ENCODE assay signal across 8 mouse cellular contexts in genomic region chr10:81411471-81412400, GRCm38 (mm10). TPM values are rescaled to one million over a fixed set of nuclear protein-coding genes. Genes with fewer than 3 reads are reported as not detected.
DNase-seq lines count a peak whose midpoint lies in the region; ATAC-seq and TF ChIP-seq lines count a peak whose summit lies in the region.

No protein-coding gene starts in this region.

- H3K4me3 ChIP-seq in embryonic facial prominence, embryonic 10.5 days = peak overlapping the region; percentile 6; the same call in 1 of the 2 replicates
- H3K4me3 ChIP-seq in heart, embryonic 11.5 days (ENCODE audit: low read depth, low read length) = no peak overlapping the region
- H3K4me3 ChIP-seq in kidney, embryonic 14.5 days (ENCODE audit: low read length) = no peak overlapping the region
- no peak overlapping the region for H3K4me3 ChIP-seq in liver, postnatal 0 days (ENCODE audit: low read depth, low read length)

- peaks cover 95% of the 10 kb centered on the region for H3K4me1 ChIP-seq in embryonic facial prominence, embryonic 10.5 days
- H3K4me1 ChIP-seq in heart, embryonic 11.5 days (ENCODE audit: control insufficient read depth, insufficient read depth, low read length) = peaks cover 99% of the 10 kb centered on the region
- peaks cover 96% of the 10 kb centered on the region for H3K4me1 ChIP-seq in kidney, embryonic 14.5 days (ENCODE audit: control insufficient read depth, insufficient read depth, low read length)
- peaks cover 83% of the 10 kb centered on the region for H3K4me1 ChIP-seq in liver, postnatal 0 days (ENCODE audit: insufficient read depth)

- H3K27me3 ChIP-seq in embryonic facial prominence, embryonic 10.5 days (replicated peaks; ENCODE audit: low read depth, poor library complexity, severe bottlenecking) = peaks cover 22% of the 10 kb centered on the region
- no peaks in the 10 kb centered on the region; the same call in 1 of the 2 replicates for H3K27me3 ChIP-seq in heart, embryonic 11.5 days (ENCODE audit: control insufficient read depth, insufficient read depth, low read length)
- H3K27me3 ChIP-seq in kidney, embryonic 14.5 days (ENCODE audit: control insufficient read depth, insufficient read depth, low read length) = no peaks in the 10 kb centered on the region
- peaks cover 4% of the 10 kb centered on the region; the same call in 1 of the 2 replicates for H3K27me3 ChIP-seq in liver, postnatal 0 days (ENCODE audit: insufficient read depth, low read length)

- DNase-seq in left cerebral cortex, adult 18-20 months (ENCODE audit: low spot score in 2 of 2) = peak; percentile 67 to 74
- no peak for DNase-seq in left cerebral cortex, adult 11 months (ENCODE audit: low spot score)
- DNase-seq in embryonic facial prominence, embryonic 10.5 days (ENCODE audit: low spot score) = peak; percentile 23
- DNase-seq in liver, postnatal 0 days = no peak
- peak; percentile 67 for DNase-seq in retina, postnatal 1 day
- no peak for DNase-seq in thymus, postnatal 0 days (ENCODE audit: low spot score)

- H3K4me2 ChIP-seq in heart, embryonic 11.5 days = peak overlapping the region; percentile 37; the same call in 1 of the 2 replicates
- H3K4me2 ChIP-seq in kidney, embryonic 14.5 days (replicated peaks; ENCODE audit: low read depth, low read length) = no peak overlapping the region
- H3K4me2 ChIP-seq in liver, postnatal 0 days (ENCODE audit: low read depth, low read length) = no peak overlapping the region

- H3K9me3 ChIP-seq in embryonic facial prominence, embryonic 10.5 days = no peaks in the 10 kb centered on the region
- no peaks in the 10 kb centered on the region for H3K9me3 ChIP-seq in heart, embryonic 11.5 days (replicated peaks; ENCODE audit: control insufficient read depth, low read length)
- H3K9me3 ChIP-seq in kidney, embryonic 14.5 days (ENCODE audit: control insufficient read depth, low read length) = no peaks in the 10 kb centered on the region
- no peaks in the 10 kb centered on the region for H3K9me3 ChIP-seq in liver, postnatal 0 days (ENCODE audit: low read length)

- WGBS in embryonic facial prominence, embryonic 10.5 days = 80% methylated on average over 18 of the region's 18 CpGs
- WGBS in heart, embryonic 11.5 days (ENCODE audit: insufficient replicate concordance) = 60% methylated on average over 18 of the region's 18 CpGs
- 63% methylated on average over 18 of the region's 18 CpGs for WGBS in kidney, embryonic 14.5 days
- 66% methylated on average over 18 of the region's 18 CpGs for WGBS in liver, postnatal 0 days (ENCODE audit: insufficient replicate concordance)

- TF ChIP-seq EP300 in liver, postnatal 0 days (IDR thresholded peaks at IDR 0.05; ENCODE audit: low read depth) = no peak

- 0 out of 2 replicates have a peak, but pooled peaks cover 6% of the 10 kb centered on the region for H3K36me3 ChIP-seq in embryonic facial prominence, embryonic 10.5 days (replicated peaks)
- H3K36me3 ChIP-seq in heart, embryonic 11.5 days (ENCODE audit: control insufficient read depth, insufficient read depth, low read length) = no peaks in the 10 kb centered on the region
- peaks cover 10% of the 10 kb centered on the region; the same call in 1 of the 2 replicates for H3K36me3 ChIP-seq in kidney, embryonic 14.5 days (ENCODE audit: control insufficient read depth, insufficient read depth, low read length)
- H3K36me3 ChIP-seq in liver, postnatal 0 days (replicated peaks; ENCODE audit: insufficient read depth, low read length) = peaks cover 4% of the 10 kb centered on the region; the same call in 1 of the 2 replicates

- no peak for ATAC-seq in heart, embryonic 11.5 days (replicated peaks; ENCODE audit: insufficient number of reproducible peaks, low FRiP score, low TSS enrichment)
- ATAC-seq in kidney, embryonic 14.5 days (ENCODE audit: low FRiP score, low TSS enrichment) = no peak
- no peak for ATAC-seq in liver, postnatal 0 days

- H3K27ac ChIP-seq in embryonic facial prominence, embryonic 10.5 days (replicated peaks) = peak overlapping the region; percentile 90
- peak overlapping the region; percentile 82 for H3K27ac ChIP-seq in heart, embryonic 11.5 days (ENCODE audit: low read depth, low read length)
- peak overlapping the region; percentile 65 for H3K27ac ChIP-seq in kidney, embryonic 14.5 days (ENCODE audit: low read depth, low read length)
- peak overlapping the region; percentile 70 for H3K27ac ChIP-seq in liver, postnatal 0 days (ENCODE audit: low read depth)

- no peak overlapping the region; the same call in 1 of the 2 replicates for H3K9ac ChIP-seq in heart, embryonic 11.5 days (ENCODE audit: low read depth, low read length)
- no peak overlapping the region for H3K9ac ChIP-seq in kidney, embryonic 14.5 days (ENCODE audit: low read depth, low read length)
- H3K9ac ChIP-seq in liver, postnatal 0 days (replicated peaks) = no peak overlapping the region

- TF ChIP-seq CTCF in liver, postnatal 0 days (IDR thresholded peaks at IDR 0.05; ENCODE audit: low read depth) = no peak

RNA-seq across cellular contexts. Expression of gene Smim24, which starts 18.9 kb away (rescaled TPM):
- total RNA-seq in left cerebral cortex, adult 18-20 months (2021) = 1 to 10 TPM; 1.1 to 1.2 TPM
- polyA plus RNA-seq in embryonic facial prominence, embryonic 10.5 days (2016; fragmentation: Nextera tagmentation; extraction: Ambion mirVana) = 2.0 and 2.8 TPM in 2 replicates
- polyA plus RNA-seq in heart, embryonic 11.5 days (2014; fragmentation: Nextera tagmentation; extraction: Ambion mirVana) = 4.2 and 5.8 TPM in 2 replicates
- polyA plus RNA-seq in kidney, embryonic 14.5 days (2014; fragmentation: Nextera tagmentation; extraction: Ambion mirVana) = 14.9 and 16.4 TPM in 2 replicates
- 1.7 and 2.0 TPM in 2 replicates for polyA plus RNA-seq in liver, postnatal 0 days (2015; fragmentation: Nextera tagmentation; extraction: Ambion mirVana)
- 12.5 and 14.0 TPM in 2 replicates for polyA plus RNA-seq in thymus, postnatal 0 days (2015; fragmentation: Nextera tagmentation; extraction: Ambion mirVana)

RNA-seq across cellular contexts. Expression of gene Gm48552, which starts 22.9 kb away (rescaled TPM):
- 1 to 10 TPM; 2.7 to 2.8 TPM for total RNA-seq in left cerebral cortex, adult 18-20 months (2021)
- 1.8 and 3.1 TPM in 2 replicates for polyA plus RNA-seq in embryonic facial prominence, embryonic 10.5 days (2016; fragmentation: Nextera tagmentation; extraction: Ambion mirVana)
- polyA plus RNA-seq in heart, embryonic 11.5 days (2014; fragmentation: Nextera tagmentation; extraction: Ambion mirVana) = 0.55 and 1.2 TPM in 2 replicates
- 0.61 and 1.5 TPM in 2 replicates for polyA plus RNA-seq in kidney, embryonic 14.5 days (2014; fragmentation: Nextera tagmentation; extraction: Ambion mirVana)
- polyA plus RNA-seq in liver, postnatal 0 days (2015; fragmentation: Nextera tagmentation; extraction: Ambion mirVana) = not detected in 2 replicates
- polyA plus RNA-seq in thymus, postnatal 0 days (2015; fragmentation: Nextera tagmentation; extraction: Ambion mirVana) = 0.72 and 1.5 TPM in 2 replicates

RNA-seq across cellular contexts. Expression of gene Gm48551, which starts 27.5 kb away (rescaled TPM):
- 1 to 10 TPM; 3.1 to 3.8 TPM for total RNA-seq in left cerebral cortex, adult 18-20 months (2021)
- 2.7 TPM in 2 replicates for polyA plus RNA-seq in embryonic facial prominence, embryonic 10.5 days (2016; fragmentation: Nextera tagmentation; extraction: Ambion mirVana)
- 1.4 and 2.9 TPM in 2 replicates for polyA plus RNA-seq in heart, embryonic 11.5 days (2014; fragmentation: Nextera tagmentation; extraction: Ambion mirVana)
- 3.5 and 3.8 TPM in 2 replicates for polyA plus RNA-seq in kidney, embryonic 14.5 days (2014; fragmentation: Nextera tagmentation; extraction: Ambion mirVana)
- polyA plus RNA-seq in liver, postnatal 0 days (2015; fragmentation: Nextera tagmentation; extraction: Ambion mirVana) = 0.40 and 0.70 TPM in 2 replicates
- 2.3 TPM in 2 replicates for polyA plus RNA-seq in thymus, postnatal 0 days (2015; fragmentation: Nextera tagmentation; extraction: Ambion mirVana)

RNA-seq across cellular contexts. Expression of gene Dohh, which starts 27.5 kb away (rescaled TPM):
- 10 to 100 TPM; 87.4 to 97.6 TPM for total RNA-seq in left cerebral cortex, adult 18-20 months (2021)
- 105 and 109 TPM in 2 replicates for polyA plus RNA-seq in embryonic facial prominence, embryonic 10.5 days (2016; fragmentation: Nextera tagmentation; extraction: Ambion mirVana)
- polyA plus RNA-seq in heart, embryonic 11.5 days (2014; fragmentation: Nextera tagmentation; extraction: Ambion mirVana) = 47.5 and 61.4 TPM in 2 replicates
- polyA plus RNA-seq in kidney, embryonic 14.5 days (2014; fragmentation: Nextera tagmentation; extraction: Ambion mirVana) = 59.2 and 73.9 TPM in 2 replicates
- 39.3 and 42.1 TPM in 2 replicates for polyA plus RNA-seq in liver, postnatal 0 days (2015; fragmentation: Nextera tagmentation; extraction: Ambion mirVana)
- 71.3 and 78.7 TPM in 2 replicates for polyA plus RNA-seq in thymus, postnatal 0 days (2015; fragmentation: Nextera tagmentation; extraction: Ambion mirVana)

RNA-seq across cellular contexts. Expression of gene Fzr1, which starts 33.4 kb away (rescaled TPM):
- total RNA-seq in left cerebral cortex, adult 18-20 months (2021) = 10 to 100 TPM; 71.1 to 72.1 TPM
- 134 and 142 TPM in 2 replicates for polyA plus RNA-seq in embryonic facial prominence, embryonic 10.5 days (2016; fragmentation: Nextera tagmentation; extraction: Ambion mirVana)
- 66.1 and 70.0 TPM in 2 replicates for polyA plus RNA-seq in heart, embryonic 11.5 days (2014; fragmentation: Nextera tagmentation; extraction: Ambion mirVana)
- 101 and 108 TPM in 2 replicates for polyA plus RNA-seq in kidney, embryonic 14.5 days (2014; fragmentation: Nextera tagmentation; extraction: Ambion mirVana)
- 69.7 and 74.6 TPM in 2 replicates for polyA plus RNA-seq in liver, postnatal 0 days (2015; fragmentation: Nextera tagmentation; extraction: Ambion mirVana)
- polyA plus RNA-seq in thymus, postnatal 0 days (2015; fragmentation: Nextera tagmentation; extraction: Ambion mirVana) = 87.1 and 96.9 TPM in 2 replicates

Comparison
In these comparisons a context has a peak if more than half of its experiments do, and no peak if none do; other contexts are left out.
1. DNase-seq: peak in left cerebral cortex, adult 18-20 months (2 of 2), embryonic facial prominence, embryonic 10.5 days (single experiment) and retina, postnatal 1 day (single experiment); none in left cerebral cortex, adult 11 months (single experiment), liver, postnatal 0 days (single experiment) and thymus, postnatal 0 days (single experiment).
2. Peak in every context shown above with its lines, with median percentiles within 50 percentile points of each other: H3K27ac ChIP-seq.